Mouse (Mus musculus) adrenal gland, postnatal 10 days (tissue): ENCODE data around the gene Nkiras2. TPM values are rescaled to one million over a fixed set of nuclear protein-coding genes. Genes with fewer than 3 reads are reported as not detected.
"Not testable (repeated sequence)": the region's sequence is repeated elsewhere in the genome, so short reads cannot be mapped to it uniquely, and the experiment has no call there.

Experiments
- DNase-seq: peaks from one replicate; pipeline ENCODE4 v3.0.0; 2021; ENCODE audit warnings: mixed read lengths
- total RNA-seq, 2 experiments: library from RNA; stranded (reverse); gene quantifications; 2 replicates each; pipeline ENCODE4 v1.2.3; 2021

The Nkiras2 gene
- total RNA-seq, 2 experiments from 2014 or later = 44.9 to 54.3 TPM

GRCm38 (mm10) chr11:100601372-100601771, 17.7 kb upstream of the Nkiras2 start:
- DNase-seq = no peak

- DNase-seq = no peak
Observed at GRCm38 (mm10) chr11:100603155-100603554, 15.9 kb upstream of the Nkiras2 start.

- DNase-seq = no peak
Observed at GRCm38 (mm10) chr11:100603813-100604212, 15.2 kb upstream of the Nkiras2 start.

GRCm38 (mm10) chr11:100604321-100605005, 14.6 kb upstream of the Nkiras2 start:
- no peak for DNase-seq

- no peak for DNase-seq
Observed at GRCm38 (mm10) chr11:100605451-100605850, 13.6 kb upstream of the Nkiras2 start.

GRCm38 (mm10) chr11:100607121-100607520, 11.9 kb upstream of the Nkiras2 start:
- no peak for DNase-seq

- DNase-seq = no peak
Observed at GRCm38 (mm10) chr11:100608796-100609195, 10.2 kb upstream of the Nkiras2 start.

- DNase-seq = no peak
Observed at GRCm38 (mm10) chr11:100609355-100609996, 9.6 kb upstream of the Nkiras2 start.

GRCm38 (mm10) chr11:100609997-100610680, 8.9 kb upstream of the Nkiras2 start:
- peak; percentile 67 for DNase-seq

GRCm38 (mm10) chr11:100611627-100612026, 7.4 kb upstream of the Nkiras2 start:
- peak; percentile 42 for DNase-seq

GRCm38 (mm10) chr11:100613241-100613640, 5.8 kb upstream of the Nkiras2 start:
- no peak for DNase-seq

GRCm38 (mm10) chr11:100616332-100616731, 2.7 kb upstream of the Nkiras2 start:
- DNase-seq = no peak

- DNase-seq = not testable (repeated sequence)
Observed at GRCm38 (mm10) chr11:100616836-100617235, 2.2 kb upstream of the Nkiras2 start.

- peak; percentile 47 for DNase-seq
Observed at GRCm38 (mm10) chr11:100617480-100617879, 1.6 kb upstream of the Nkiras2 start.

GRCm38 (mm10) chr11:100619485-100619975, 486 bp downstream of the Nkiras2 start:
- DNase-seq = peak; percentile 95

- no peak for DNase-seq
Observed at GRCm38 (mm10) chr11:100619982-100620381, 938 bp downstream of the Nkiras2 start, which contains the start of gene Dnajc7. TSS of gene Dnajc7 (minus strand) at chr11:100620168.

GRCm38 (mm10) chr11:100622714-100623113, 3.7 kb downstream of the Nkiras2 start:
- peak; percentile 97 for DNase-seq

GRCm38 (mm10) chr11:100623867-100624266, 4.8 kb downstream of the Nkiras2 start:
- DNase-seq = peak; percentile 59

GRCm38 (mm10) chr11:100625754-100626700, 7.0 kb downstream of the Nkiras2 start:
- no peak for DNase-seq

GRCm38 (mm10) chr11:100626701-100627195, 7.7 kb downstream of the Nkiras2 start:
- peak; percentile 90 for DNase-seq

- no peak for DNase-seq
Observed at GRCm38 (mm10) chr11:100628056-100628455, 9.0 kb downstream of the Nkiras2 start.
